In the genomic region with DNA sequence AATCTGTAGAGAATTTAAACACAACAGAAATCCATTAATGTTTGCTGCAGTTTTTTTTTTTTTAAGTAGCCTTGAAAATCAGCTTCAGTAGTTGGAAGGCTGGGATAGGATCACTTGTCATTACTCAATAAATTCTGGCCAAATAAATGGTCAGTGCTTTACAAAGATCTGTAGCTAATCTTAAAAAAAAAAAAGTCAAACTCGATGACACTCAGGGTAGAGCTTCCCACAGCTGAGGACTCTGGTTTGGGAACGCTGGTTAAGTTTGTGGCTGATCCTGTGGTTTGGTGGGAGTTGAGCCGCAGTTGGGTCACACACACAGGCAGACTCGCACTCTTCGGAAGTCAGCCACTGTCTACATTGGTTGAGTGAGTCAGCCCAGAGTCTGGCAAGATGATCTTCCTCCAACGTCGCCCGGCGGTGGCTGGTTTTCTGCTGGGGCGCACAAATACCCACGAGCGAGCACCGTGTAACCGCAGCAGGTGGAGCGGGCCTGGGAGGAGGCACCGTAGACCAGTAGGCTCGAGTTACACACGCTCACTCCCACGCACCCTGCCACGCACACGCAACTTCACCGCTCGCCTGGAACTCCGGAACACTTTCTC, we compare ENCODE assay signal across 8 mouse cellular contexts.
DNase-seq lines count a peak whose midpoint lies in the region; ATAC-seq and TF ChIP-seq lines count a peak whose summit lies in the region.

No protein-coding gene starts in this region.

- no peak for TF ChIP-seq POLR2A in ES-Bruce4 (IDR thresholded peaks at IDR 0.05; ENCODE audit: insufficient read depth, low read length)
- TF ChIP-seq POLR2A in liver, adult 2 months (IDR thresholded peaks at IDR 0.05; ENCODE audit: extremely low read depth, insufficient read depth, low read length): no peak

- H3K79me2 ChIP-seq in liver, adult 2 months (ENCODE audit: control insufficient read depth, insufficient read depth, low read length): no peaks in the 10 kb centered on the region

- H3K9ac ChIP-seq in ES-Bruce4 (ENCODE audit: low read depth, poor library complexity, severe bottlenecking): no peak overlapping the region
- H3K9ac ChIP-seq in forebrain, embryonic 16.5 days (replicated peaks; ENCODE audit: low read depth, low read length): no peak overlapping the region
- H3K9ac ChIP-seq in hindbrain, embryonic 13.5 days: no peak overlapping the region
- H3K9ac ChIP-seq in liver, adult 2 months (ENCODE audit: low read depth, low read length): 0 out of 2 replicates have a peak overlapping the region, but pooled peaks have one; percentile 19
- H3K9ac ChIP-seq in midbrain, postnatal 0 days (replicated peaks; ENCODE audit: low read length, poor library complexity, severe bottlenecking): no peak overlapping the region

- H3K27me3 ChIP-seq in ES-Bruce4 (ENCODE audit: control insufficient read depth, insufficient read depth, low read length, poor library complexity, severe bottlenecking): peaks cover 2% of the 10 kb centered on the region; the same call in 1 of the 2 replicates
- peaks cover 66% of the 10 kb centered on the region for H3K27me3 ChIP-seq in forebrain, embryonic 16.5 days (replicated peaks; ENCODE audit: control insufficient read depth, insufficient read depth, low read length)
- H3K27me3 ChIP-seq in hindbrain, embryonic 13.5 days: peaks cover 96% of the 10 kb centered on the region
- H3K27me3 ChIP-seq in liver, adult 2 months (ENCODE audit: control insufficient read depth, insufficient read depth, low read length): peaks cover 5% of the 10 kb centered on the region
- peaks cover 85% of the 10 kb centered on the region for H3K27me3 ChIP-seq in midbrain, postnatal 0 days (ENCODE audit: insufficient read depth, low read length)

- ATAC-seq in forebrain, embryonic 16.5 days: no peak
- no peak for ATAC-seq in hindbrain, embryonic 13.5 days (ENCODE audit: low FRiP score)
- no peak for ATAC-seq in midbrain, postnatal 0 days (ENCODE audit: low FRiP score)

- no peak overlapping the region for H3K27ac ChIP-seq in ES-Bruce4 (ENCODE audit: insufficient read depth, low read length)
- no peak overlapping the region for H3K27ac ChIP-seq in forebrain, embryonic 16.5 days (ENCODE audit: low read length)
- no peak overlapping the region for H3K27ac ChIP-seq in hindbrain, embryonic 13.5 days
- no peak overlapping the region for H3K27ac ChIP-seq in liver, adult 2 months (replicated peaks; ENCODE audit: insufficient read depth, low read depth, low read length)
- no peak overlapping the region for H3K27ac ChIP-seq in midbrain, postnatal 0 days (ENCODE audit: low read depth, low read length)

- 1% methylated on average over 24 of the region's 24 CpGs for WGBS in forebrain, embryonic 16.5 days
- WGBS in hindbrain, embryonic 13.5 days: under 1% methylated on average over 24 of the region's 24 CpGs
- 3% methylated on average over 24 of the region's 24 CpGs for WGBS in liver, adult 2 months
- under 1% methylated on average over 24 of the region's 24 CpGs for WGBS in midbrain, postnatal 0 days

- no peaks in the 10 kb centered on the region for H3K9me3 ChIP-seq in ES-Bruce4 (replicated peaks; ENCODE audit: control insufficient read depth, insufficient read depth, low read length, poor library complexity, severe bottlenecking)
- no peaks in the 10 kb centered on the region for H3K9me3 ChIP-seq in forebrain, embryonic 16.5 days (ENCODE audit: control insufficient read depth, low read length)
- H3K9me3 ChIP-seq in hindbrain, embryonic 13.5 days: no peaks in the 10 kb centered on the region
- no peaks in the 10 kb centered on the region for H3K9me3 ChIP-seq in midbrain, postnatal 0 days (ENCODE audit: low read length)

- peak overlapping the region; percentile 84 for H3K4me2 ChIP-seq in forebrain, embryonic 16.5 days (ENCODE audit: low read length)
- peak overlapping the region; percentile 88 for H3K4me2 ChIP-seq in hindbrain, embryonic 13.5 days
- peak overlapping the region; percentile 63; the same call in 1 of the 2 replicates for H3K4me2 ChIP-seq in midbrain, postnatal 0 days (ENCODE audit: low read depth, low read length, poor library complexity, severe bottlenecking)

- TF ChIP-seq CTCF in ES-Bruce4 (IDR thresholded peaks at IDR 0.05; ENCODE audit: low read depth, low read length): no peak
- TF ChIP-seq CTCF in liver, adult 2 months (IDR thresholded peaks at IDR 0.05; ENCODE audit: low read depth, low read length): no peak
- TF ChIP-seq CTCF in midbrain, postnatal 0 days (IDR thresholded peaks at IDR 0.05): no peak

- H3K4me3 ChIP-seq in ES-Bruce4 (ENCODE audit: low read depth, low read length): peak overlapping the region; percentile 35
- H3K4me3 ChIP-seq in forebrain, embryonic 16.5 days (replicated peaks; ENCODE audit: low read length): peak overlapping the region; percentile 3
- H3K4me3 ChIP-seq in hindbrain, embryonic 13.5 days: peak overlapping the region; percentile 49
- H3K4me3 ChIP-seq in liver, adult 2 months (ENCODE audit: insufficient read depth, low read depth, low read length): peak overlapping the region; percentile 46
- H3K4me3 ChIP-seq in midbrain, postnatal 0 days (ENCODE audit: low read depth, low read length): peak overlapping the region; percentile 36; the same call in 1 of the 2 replicates

- no peaks in the 10 kb centered on the region for H3K36me3 ChIP-seq in ES-Bruce4 (ENCODE audit: control insufficient read depth, insufficient read depth, low read length, poor library complexity, severe bottlenecking)
- no peaks in the 10 kb centered on the region for H3K36me3 ChIP-seq in forebrain, embryonic 16.5 days (ENCODE audit: control insufficient read depth, insufficient read depth)
- H3K36me3 ChIP-seq in hindbrain, embryonic 13.5 days: no peaks in the 10 kb centered on the region
- no peaks in the 10 kb centered on the region for H3K36me3 ChIP-seq in liver, adult 2 months (ENCODE audit: control insufficient read depth, insufficient read depth, low read length)
- H3K36me3 ChIP-seq in midbrain, postnatal 0 days (ENCODE audit: insufficient read depth, low read length): no peaks in the 10 kb centered on the region

- DNase-seq in adrenal gland, postnatal 36 days: peak; percentile 64 to 69
- DNase-seq in liver, adult 2 months (ENCODE audit: extremely low read depth, low read depth, low spot score): no peak
- DNase-seq in midbrain, postnatal 0 days (ENCODE audit: low spot score): no peak
- DNase-seq in thymus, postnatal 14 days: peak; percentile 81
- no peak for DNase-seq in ovary, postnatal 10 days (ENCODE audit: low spot score)

- no peak for TF ChIP-seq EP300 in ES-Bruce4 (IDR thresholded peaks at IDR 0.05; ENCODE audit: insufficient read depth, low read depth, low read length)

- no peaks in the 10 kb centered on the region for H3K4me1 ChIP-seq in ES-Bruce4 (ENCODE audit: control insufficient read depth, insufficient read depth, low read length)
- peaks cover 25% of the 10 kb centered on the region for H3K4me1 ChIP-seq in forebrain, embryonic 16.5 days (replicated peaks; ENCODE audit: control insufficient read depth, insufficient read depth, low read length)
- peaks cover 34% of the 10 kb centered on the region for H3K4me1 ChIP-seq in hindbrain, embryonic 13.5 days (replicated peaks)
- H3K4me1 ChIP-seq in liver, adult 2 months (ENCODE audit: control insufficient read depth, insufficient read depth, low read length): peaks cover 6% of the 10 kb centered on the region; the same call in 1 of the 2 replicates
- H3K4me1 ChIP-seq in midbrain, postnatal 0 days (ENCODE audit: insufficient read depth, low read length): no peaks in the 10 kb centered on the region; the same call in 1 of the 2 replicates

Comparison
In these comparisons a context has a peak if more than half of its experiments do, and no peak if none do; other contexts are left out.
1. DNase-seq: peak in adrenal gland, postnatal 36 days (2 of 2) and thymus, postnatal 14 days (single experiment); none in liver, adult 2 months (single experiment), midbrain, postnatal 0 days (single experiment) and ovary, postnatal 10 days (single experiment).
2. Peak in every context shown above with its lines, with median percentiles within 50 percentile points of each other: H3K4me3 ChIP-seq and H3K4me2 ChIP-seq.